Mouse (Mus musculus) spleen, adult 2 months (tissue): Measurements from ENCODE around the gene Atmin.

Experiments
- CTCF ChIP-seq: fragments of 200-500 bp; IDR thresholded peaks from 2 replicates; pipeline ENCODE4 v1.5.1; 2011; ENCODE audit warnings: mild to moderate bottlenecking, inconsistent platforms; ENCODE audit not compliant: insufficient read depth, insufficient read length, insufficient replicate concordance; ENCODE audit errors: extremely low read depth
- POLR2A ChIP-seq: fragments of 200-500 bp; IDR thresholded peaks from 2 replicates; pipeline ENCODE4 v1.6.1; 2011; ENCODE audit warnings: low read depth, low read length, inconsistent platforms

DNA sequence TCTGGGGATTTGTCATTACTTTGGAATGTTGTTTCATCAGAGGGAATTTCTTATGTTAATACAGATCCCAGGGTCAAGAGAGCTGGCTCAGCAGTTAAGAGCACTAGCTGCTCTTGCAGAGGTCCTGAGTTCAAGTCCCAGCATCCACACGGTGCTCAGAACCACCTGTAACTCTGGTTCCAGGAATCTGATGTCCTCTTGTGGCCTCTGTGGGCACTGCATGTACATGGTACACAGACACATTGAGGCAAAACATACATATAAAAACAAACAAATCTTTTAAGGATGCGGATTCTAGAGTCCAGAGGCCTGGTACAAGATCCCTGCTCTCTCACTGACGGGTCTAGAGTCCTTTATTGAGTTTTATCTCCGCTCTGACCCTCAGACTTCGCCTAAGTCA is 14.6 kb upstream of the Atmin start:
- TF ChIP-seq CTCF (no peak), POLR2A (no peak)
